Mouse (Mus musculus) liver, postnatal 0 days (tissue): ENCODE results near the gene Snrnp27. TPM values are rescaled to one million over a fixed set of nuclear protein-coding genes. Genes with fewer than 3 reads are reported as not detected.
A peak's percentile ranks its signal among the peaks of the same experiment; 100 is the strongest.

Source experiments
- ATAC-seq: fragments of 200-750 bp; cut with Nextera tagmentation; 2 replicates; pipeline ENCODE4 v1.8.0; 2017; ENCODE audit warnings: mild to moderate bottlenecking, moderate library complexity
- DNase-seq: peaks from one replicate; pipeline ENCODE4 v3.0.0-alpha.2; 2016
- H3K27ac ChIP-seq: fragments of 300-500 bp; sonication (generic); 2 replicates; pipeline ENCODE4 v1.5.1; 2014; ENCODE audit warnings: antibody characterized with exemption, moderate library complexity, mild to moderate bottlenecking, low read depth
- H3K27me3 ChIP-seq: fragments of 300-500 bp; sonication (generic); 2 replicates; pipeline ENCODE4 v1.6.1; 2014; ENCODE audit warnings: low read length, control low read depth, mixed read lengths; ENCODE audit not compliant: insufficient read depth
- H3K36me3 ChIP-seq: fragments of 300-500 bp; sonication (generic); replicated peaks from 2 replicates; pipeline ENCODE4 v1.6.1; 2014; ENCODE audit warnings: mild to moderate bottlenecking, control low read depth, low read length, moderate library complexity, mixed read lengths; ENCODE audit not compliant: insufficient read depth
- H3K4me1 ChIP-seq: fragments of 300-500 bp; sonication (generic); 2 replicates; pipeline ENCODE4 v1.6.1; 2014; ENCODE audit warnings: antibody characterized with exemption, mild to moderate bottlenecking, control low read depth; ENCODE audit not compliant: insufficient read depth
- H3K4me2 ChIP-seq: fragments of 300-500 bp; sonication (generic); 2 replicates; pipeline ENCODE4 v1.6.1; 2014; ENCODE audit warnings: low read depth, mild to moderate bottlenecking, low read length, moderate library complexity, mixed read lengths
- H3K4me3 ChIP-seq: fragments of 300-500 bp; sonication (generic); 2 replicates; pipeline ENCODE4 v1.5.1; 2014; ENCODE audit warnings: low read depth, low read length
- H3K9ac ChIP-seq: fragments of 300-500 bp; sonication (generic); replicated peaks from 2 replicates; pipeline ENCODE4 v1.6.1; 2014; ENCODE audit warnings: mild to moderate bottlenecking, moderate library complexity
- H3K9me3 ChIP-seq: fragments of 300-500 bp; sonication (generic); 2 replicates; pipeline ENCODE4 v1.6.1; 2016; ENCODE audit warnings: mild to moderate bottlenecking, control low read depth, low read length, mixed read lengths
- CTCF ChIP-seq: sonication (generic); IDR thresholded peaks from 2 replicates; pipeline ENCODE4 v1.5.1; 2016; ENCODE audit warnings: antibody characterized with exemption, low read depth
- EP300 ChIP-seq: IDR thresholded peaks from 2 replicates; pipeline ENCODE4 v1.6.1; 2016; ENCODE audit warnings: antibody characterized with exemption, low read depth, mild to moderate bottlenecking
- WGBS: fragments of 180-500 bp; shearing (Covaris S2); extraction: QIAGEN DNeasy Blood & Tissue Kit; methylation state at CpG from one replicate; pipeline ENCODE4 v1.1.7; 2014; ENCODE audit not compliant: insufficient replicate concordance; 5-methylcytosine and 5-hydroxymethylcytosine counted together
- polyA plus RNA-seq: library from polyadenylated mRNA; unstranded; fragments of >200 nt; fragmentation: Nextera tagmentation; extraction: Ambion mirVana; gene quantifications from 2 replicates; pipeline ENCODE4 v1.2.1, GENCODE M21; 2015

Gene Snrnp27
- polyA plus RNA-seq, 1 experiment from 2014 or later: 41.1 TPM

DNA sequence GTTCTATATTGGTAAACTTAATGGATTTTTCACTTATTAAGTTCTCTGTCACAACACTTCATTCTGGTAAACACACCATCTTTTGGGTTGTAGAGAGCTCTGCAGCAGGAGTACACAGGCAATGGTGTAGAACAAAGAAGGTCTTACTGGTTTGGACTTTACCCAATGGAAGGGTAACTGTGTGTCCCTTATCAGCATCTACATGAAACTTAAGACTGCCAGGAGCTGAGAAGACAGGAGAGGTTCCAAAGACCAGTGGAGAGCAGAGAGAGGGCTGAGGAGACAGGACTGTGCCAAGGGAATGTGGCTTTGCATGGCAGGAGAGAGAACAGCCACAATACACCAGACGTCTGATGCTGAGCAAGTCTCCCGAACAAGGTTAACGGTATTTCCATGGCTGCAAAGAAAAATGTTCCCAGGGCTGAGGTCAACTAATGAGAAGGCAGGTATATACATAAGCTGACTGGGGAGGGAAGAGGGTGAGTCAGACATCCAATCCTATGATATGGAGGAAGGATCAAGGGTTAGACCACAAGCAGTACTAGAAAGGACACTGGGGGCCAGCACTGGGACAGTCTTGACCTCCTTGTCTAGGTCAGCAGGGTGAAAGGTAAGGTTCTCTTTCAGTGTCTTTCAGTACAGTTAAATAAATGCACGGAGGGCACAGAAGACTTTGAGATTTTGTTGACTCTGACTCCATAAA is 23.9 kb upstream of the Snrnp27 start:
- H3K4me2 ChIP-seq: no peak overlapping the region
- DNase-seq (no peak), ATAC-seq (no peak)
- no peaks in the 10 kb centered on the region for H3K4me1 ChIP-seq
- TF ChIP-seq CTCF (no peak), EP300 (no peak)
- 84% methylated on average over 4 of the region's 4 CpGs for WGBS
- no peak overlapping the region for H3K27ac ChIP-seq
- peaks cover 18% of the 10 kb centered on the region for H3K36me3 ChIP-seq
- H3K9ac ChIP-seq: no peak overlapping the region
- H3K4me3 ChIP-seq: no peak overlapping the region
- no peaks in the 10 kb centered on the region for H3K27me3 ChIP-seq
- no peaks in the 10 kb centered on the region for H3K9me3 ChIP-seq

DNA sequence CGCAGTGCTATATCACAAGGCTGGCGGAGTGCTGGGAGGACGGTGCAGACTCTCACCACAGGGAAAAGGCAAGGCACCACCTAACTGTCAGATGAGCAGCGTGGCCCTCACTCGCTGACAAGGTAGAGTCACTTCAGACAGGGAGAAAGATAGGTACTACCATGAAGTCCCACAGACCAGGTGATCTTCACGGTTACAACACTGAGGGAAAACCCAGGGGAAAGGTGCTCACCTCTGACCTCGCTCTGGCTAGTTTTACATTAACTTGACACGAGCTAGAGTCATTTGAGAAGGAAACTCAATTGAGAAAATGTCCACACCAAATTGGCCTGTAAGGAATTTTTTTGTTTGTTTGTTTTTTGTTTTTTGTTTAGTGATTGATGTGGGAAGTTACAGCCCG is 18.3 kb upstream of the Snrnp27 start:
- peaks cover 9% of the 10 kb centered on the region; the same call in 1 of the 2 replicates for H3K4me1 ChIP-seq
- H3K4me3 ChIP-seq: no peak overlapping the region
- TF ChIP-seq EP300: no peak
- no peak for TF ChIP-seq CTCF
- peaks cover 37% of the 10 kb centered on the region for H3K36me3 ChIP-seq
- H3K9me3 ChIP-seq: no peaks in the 10 kb centered on the region
- 66% methylated on average over 9 of the region's 9 CpGs for WGBS
- no peaks in the 10 kb centered on the region for H3K27me3 ChIP-seq
- H3K4me2 ChIP-seq: no peak overlapping the region
- ATAC-seq: peak; percentile 80
- peak overlapping the region; percentile 67; the same call in 1 of the 2 replicates for H3K27ac ChIP-seq
- no peak overlapping the region for H3K9ac ChIP-seq
- peak; percentile 49 for DNase-seq

- H3K36me3 ChIP-seq: peaks cover 34% of the 10 kb centered on the region
- no peak overlapping the region for H3K9ac ChIP-seq
- H3K9me3 ChIP-seq: no peaks in the 10 kb centered on the region
- H3K27me3 ChIP-seq: no peaks in the 10 kb centered on the region
- peak; percentile 26 for DNase-seq
- ATAC-seq: peak; percentile 63
- peaks cover 9% of the 10 kb centered on the region; the same call in 1 of the 2 replicates for H3K4me1 ChIP-seq
- 0 out of 2 replicates have a peak overlapping the region, but pooled peaks have one; percentile 22 for H3K27ac ChIP-seq
- WGBS: 71% methylated on average over 6 of the region's 6 CpGs
- H3K4me2 ChIP-seq: no peak overlapping the region
- H3K4me3 ChIP-seq: no peak overlapping the region
- TF ChIP-seq CTCF: no peak
- TF ChIP-seq EP300: no peak
These were observed 13.6 kb upstream of the Snrnp27 start for GRCm38 (mm10) chr6:86697903-86698302.

DNA sequence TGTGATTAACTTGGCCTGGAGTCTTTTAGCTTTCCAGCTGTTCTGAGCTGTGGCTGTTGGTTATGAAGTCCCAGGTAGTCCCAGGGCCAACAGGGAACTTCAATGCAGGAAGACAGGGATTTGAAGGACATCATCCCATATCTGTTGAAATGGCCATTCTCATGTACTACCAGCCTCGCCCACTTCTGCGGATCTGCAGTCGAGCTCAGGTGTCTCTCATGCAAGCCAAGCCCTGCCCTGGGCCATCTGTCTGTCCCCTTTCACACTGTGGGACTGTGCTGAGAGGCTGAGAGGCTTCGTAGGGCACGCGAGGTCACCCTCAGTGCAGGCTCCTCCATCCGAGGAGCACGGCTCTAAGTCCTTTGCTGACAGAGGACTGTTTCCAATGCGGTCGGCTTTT is 11.9 kb upstream of the Snrnp27 start:
- TF ChIP-seq CTCF (no peak), EP300 (no peak)
- H3K4me2 ChIP-seq: no peak overlapping the region
- no peaks in the 10 kb centered on the region for H3K9me3 ChIP-seq
- DNase-seq (no peak), ATAC-seq (no peak)
- no peaks in the 10 kb centered on the region for H3K27me3 ChIP-seq
- peaks cover 25% of the 10 kb centered on the region for H3K36me3 ChIP-seq
- no peak overlapping the region for H3K9ac ChIP-seq
- H3K4me1 ChIP-seq: peaks cover 5% of the 10 kb centered on the region; the same call in 1 of the 2 replicates
- H3K27ac ChIP-seq: no peak overlapping the region
- WGBS: 83% methylated on average over 10 of the region's 10 CpGs
- H3K4me3 ChIP-seq: no peak overlapping the region

- H3K4me2 ChIP-seq: no peak overlapping the region
- DNase-seq: peak; percentile 78
- no peaks in the 10 kb centered on the region for H3K27me3 ChIP-seq
- no peak overlapping the region for H3K9ac ChIP-seq
- peaks cover 23% of the 10 kb centered on the region for H3K36me3 ChIP-seq
- H3K9me3 ChIP-seq: no peaks in the 10 kb centered on the region
- no peaks in the 10 kb centered on the region for H3K4me1 ChIP-seq
- no peak for ATAC-seq
- TF ChIP-seq EP300: no peak
- TF ChIP-seq CTCF: peak; percentile 91
- H3K27ac ChIP-seq: no peak overlapping the region
- H3K4me3 ChIP-seq: no peak overlapping the region
These were observed 10.1 kb upstream of the Snrnp27 start for GRCm38 (mm10) chr6:86694465-86694864.

- H3K27me3 ChIP-seq: no peaks in the 10 kb centered on the region
- no peak overlapping the region for H3K27ac ChIP-seq
- H3K9ac ChIP-seq: no peak overlapping the region
- H3K4me2 ChIP-seq: no peak overlapping the region
- no peaks in the 10 kb centered on the region for H3K9me3 ChIP-seq
- H3K36me3 ChIP-seq: peaks cover 10% of the 10 kb centered on the region; the same call in 1 of the 2 replicates
- no peak overlapping the region for H3K4me3 ChIP-seq
- 69% methylated on average over 3 of the region's 3 CpGs for WGBS
- no peak; the same call in 1 of the 2 replicates for TF ChIP-seq EP300
- no peak for TF ChIP-seq CTCF
- no peaks in the 10 kb centered on the region for H3K4me1 ChIP-seq
- no peak for DNase-seq
- ATAC-seq: no peak
These were observed 5.3 kb upstream of the Snrnp27 start for GRCm38 (mm10) chr6:86689671-86690070.
